Mouse (Mus musculus) cortical plate, adult 2 months (tissue): ENCODE results near the gene Lrrn2.

Experiments
- CTCF ChIP-seq: fragments of 200-500 bp; IDR thresholded peaks from 2 replicates; pipeline ENCODE4 v1.5.1; 2011; ENCODE audit warnings: mild to moderate bottlenecking, control low read depth, low read length; ENCODE audit not compliant: insufficient read depth; ENCODE audit errors: extremely low read depth
- POLR2A ChIP-seq: fragments of 200-500 bp; IDR thresholded peaks from 2 replicates; pipeline ENCODE4 v1.6.1; 2011; ENCODE audit warnings: mild to moderate bottlenecking, low read length, control low read depth; ENCODE audit not compliant: insufficient read depth; ENCODE audit errors: extremely low read depth

- TF ChIP-seq CTCF (no peak), POLR2A (no peak)
Measured at GRCm38 (mm10) chr1:132870327-132870726, 9.7 kb upstream of the Lrrn2 start.
